In genomic region chr14:55591331-55591891, GRCm38 (mm10) we compare ENCODE assay signal across 8 mouse cellular contexts. TPM values are rescaled to one million over a fixed set of nuclear protein-coding genes. Genes with fewer than 3 reads are reported as not detected.
DNase-seq lines count a peak whose midpoint lies in the region; TF ChIP-seq lines count a peak whose summit lies in the region.

TSS of gene Rnf31 (plus strand) at chr14:55591708.

- H3K27me3 ChIP-seq in megakaryocyte, embryonic 14.5 days (replicated peaks): no peaks in the 10 kb centered on the region

- H3K9me3 ChIP-seq in megakaryocyte, embryonic 14.5 days: no peaks in the 10 kb centered on the region

- H3K4me3 ChIP-seq in cortical plate, adult 2 months (ENCODE audit: insufficient read depth, low read length): peak within 1 kb of the TSS; percentile 72
- H3K4me3 ChIP-seq in megakaryocyte, embryonic 14.5 days (replicated peaks): peak within 1 kb of the TSS; percentile 96

- DNase-seq in adipocyte (ENCODE audit: low spot score): peak; percentile 93
- peak; percentile 94 to 95 for DNase-seq in gastrocnemius, adult 8-10 months (ENCODE audit: low spot score in 2 of 2)
- peak; percentile 77 for DNase-seq in hindlimb bud, embryonic 11.5 days (ENCODE audit: extremely low spot score, low read depth, low spot score)
- peak; percentile 77 to 94 for DNase-seq in left cerebral cortex, adult 8-10 months (ENCODE audit: low spot score in 2 of 2)
- DNase-seq in right cerebral cortex, postnatal 25 days: peak; percentile 92
- DNase-seq in urinary bladder, postnatal 4 days (ENCODE audit: low spot score in 2 of 2): peak; percentile 92 to 94

- no peak for TF ChIP-seq CTCF in cortical plate, adult 2 months (IDR thresholded peaks at IDR 0.05; ENCODE audit: extremely low read depth, insufficient read depth, low read length)

- H3K36me3 ChIP-seq in megakaryocyte, embryonic 14.5 days (replicated peaks; ENCODE audit: low read length): peaks cover 56% of the 10 kb centered on the region

- peak; percentile 75 for TF ChIP-seq POLR2A in cortical plate, adult 2 months (IDR thresholded peaks at IDR 0.05; ENCODE audit: extremely low read depth, insufficient read depth, low read length)

- H3K4me1 ChIP-seq in cortical plate, adult 2 months (ENCODE audit: control insufficient read depth, insufficient read depth, low read length): no peaks in the 10 kb centered on the region; the same call in 1 of the 2 replicates
- peaks cover 68% of the 10 kb centered on the region for H3K4me1 ChIP-seq in megakaryocyte, embryonic 14.5 days

- H3K27ac ChIP-seq in cortical plate, adult 2 months (ENCODE audit: insufficient read depth, low read length): peak within 1 kb of the TSS; percentile 79

RNA-seq across cellular contexts. Expression of gene Rnf31, which starts in this region (rescaled TPM):
- polyA plus RNA-seq in cortical plate, adult 2 months (2012; rRNA removed): 22.5 and 24.7 TPM in 2 replicates
- 10 to 100 TPM; 14.8 to 18.7 (median 16.6) TPM for total RNA-seq in gastrocnemius, adult 8-10 months (2022)
- total RNA-seq in left cerebral cortex, adult 8-10 months (2022): 10 to 100 TPM; 31.4 to 46.1 (median 38.0) TPM
- 17.1 and 20.4 TPM in 2 replicates for polyA plus RNA-seq in megakaryocyte, embryonic 14.5 days (2012; ENCODE audit: insufficient read depth, low replicate concordance)

Comparison
In these comparisons a context has a peak if more than half of its experiments do, and no peak if none do; other contexts are left out.
1. Peak in every context shown above with its lines: DNase-seq, H3K4me3 ChIP-seq and H3K27ac ChIP-seq.